Mouse (Mus musculus) thymus, adult 2 months (tissue): ENCODE results near the gene Rxra.
A peak's percentile ranks its signal among the peaks of the same experiment; 100 is the strongest.

Experiments
- CTCF ChIP-seq: fragments of 200-500 bp; IDR thresholded peaks from 2 replicates; pipeline ENCODE4 v1.5.1; 2012; ENCODE audit warnings: mild to moderate bottlenecking, control low read depth, low read length, moderate library complexity, borderline replicate concordance; ENCODE audit not compliant: control insufficient read depth, poor library complexity, insufficient read depth; ENCODE audit errors: extremely low read depth
- POLR2A ChIP-seq: fragments of 200-500 bp; IDR thresholded peaks from 2 replicates; pipeline ENCODE4 v1.6.1; 2012; ENCODE audit warnings: mild to moderate bottlenecking, low read length, control low read depth, moderate library complexity; ENCODE audit not compliant: control insufficient read depth, poor library complexity, insufficient read depth; ENCODE audit errors: extremely low read depth

DNA sequence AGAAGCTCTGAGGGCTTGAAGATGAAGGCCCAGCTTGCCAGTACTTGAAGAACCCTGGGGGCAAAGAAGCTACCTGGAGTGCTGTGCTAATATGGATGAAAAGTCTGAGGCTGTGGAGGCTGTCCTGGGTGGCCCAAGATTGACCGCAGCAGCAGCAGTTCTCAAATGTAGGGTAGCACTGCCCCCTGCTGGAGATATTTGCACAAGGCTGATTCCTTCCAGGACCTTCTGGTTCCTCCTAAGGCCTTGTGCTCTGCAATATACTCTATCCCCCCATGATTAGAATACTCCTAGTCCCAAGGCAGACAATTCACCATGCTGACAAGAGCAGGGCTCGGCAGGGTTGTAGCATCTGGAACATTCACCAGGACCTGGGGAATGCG lies 88.7 kb downstream of the Rxra start:
- TF ChIP-seq CTCF (peak; percentile 65; the same call in 1 of the 2 replicates), POLR2A (no peak)
